Mouse (Mus musculus) lung, postnatal 25 days (tissue): ENCODE measurements around the gene Ppm1e.
"Not testable (repeated sequence)": the region's sequence is repeated elsewhere in the genome, so short reads cannot be mapped to it uniquely, and the experiment has no call there.

Source experiments
- DNase-seq: peaks from one replicate; pipeline ENCODE4 v3.0.0; 2022; ENCODE audit warnings: low spot score

Gene Ppm1e

DNA sequence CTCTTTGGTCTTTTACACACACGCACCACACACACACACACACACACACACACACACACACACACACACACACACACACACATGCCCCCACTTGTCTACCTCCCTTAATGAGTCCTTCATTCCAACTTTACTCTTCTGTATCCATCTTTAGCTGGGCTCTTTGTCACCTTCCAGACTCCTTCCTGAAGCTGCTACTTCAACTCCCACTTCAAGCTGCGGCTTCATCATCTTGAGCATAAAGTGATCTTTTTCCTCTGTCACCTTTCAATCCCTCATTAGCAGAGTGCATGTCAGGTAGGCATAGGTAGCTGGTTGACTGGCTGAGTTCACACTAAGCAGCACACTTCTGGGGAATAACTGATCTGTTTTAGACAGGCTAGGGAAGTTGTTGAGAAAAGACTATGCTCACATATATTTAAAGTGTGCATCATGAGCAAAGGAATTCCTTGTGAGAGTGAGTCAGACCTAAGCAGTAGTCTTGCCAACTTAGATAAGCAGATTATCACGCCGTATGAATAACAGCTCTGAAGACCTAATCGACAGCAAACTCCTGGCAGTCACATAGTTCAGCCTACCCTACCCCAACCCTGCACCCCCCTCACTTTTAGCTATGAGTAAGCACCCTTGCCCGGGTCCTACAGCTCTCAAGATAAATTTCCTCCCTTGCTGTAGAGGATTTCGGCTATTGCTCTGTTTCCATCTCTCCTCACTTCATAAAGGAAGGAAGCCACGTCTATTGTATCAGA is 49.3 kb downstream of the Ppm1e start:
- DNase-seq, result no peak

DNA sequence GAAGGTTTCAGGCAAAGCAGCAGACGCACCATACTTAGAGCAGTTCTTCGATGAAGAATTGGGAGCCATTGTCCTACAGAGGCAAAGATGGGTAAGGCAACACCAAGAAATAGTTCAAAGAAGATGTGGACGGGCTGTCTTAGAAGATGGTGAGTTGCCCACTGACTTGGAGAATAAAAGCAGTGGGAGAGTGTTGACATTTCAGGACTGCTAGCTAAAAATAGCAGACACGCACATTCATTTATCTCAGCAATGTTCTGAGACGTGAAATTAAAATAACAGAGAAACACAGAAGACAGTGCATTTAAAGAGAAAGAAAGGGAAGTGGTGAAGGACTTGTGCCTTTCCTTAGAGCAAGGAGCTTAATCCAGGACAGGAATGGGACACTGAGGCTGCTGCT is 59.8 kb downstream of the Ppm1e start:
- DNase-seq, result no peak

DNA sequence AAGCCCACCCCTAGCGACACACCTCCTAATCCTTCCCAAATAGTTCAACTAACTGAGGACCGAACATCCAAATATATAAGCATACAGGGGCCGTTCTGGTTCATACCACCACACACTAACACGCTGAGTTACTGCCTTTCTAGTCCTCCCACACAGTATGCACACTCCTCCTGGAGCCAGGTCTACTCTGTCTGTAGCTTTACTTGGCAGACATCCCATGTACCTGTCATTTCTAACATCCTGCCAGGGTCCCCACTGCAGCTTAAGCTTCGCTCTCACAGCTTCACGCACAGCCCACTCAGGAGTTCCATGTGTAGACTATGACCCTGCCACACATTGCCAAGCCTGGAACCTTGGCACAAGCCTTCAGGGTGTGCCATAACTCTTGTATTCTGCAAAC is 62.4 kb downstream of the Ppm1e start:
- DNase-seq, result no peak

DNA sequence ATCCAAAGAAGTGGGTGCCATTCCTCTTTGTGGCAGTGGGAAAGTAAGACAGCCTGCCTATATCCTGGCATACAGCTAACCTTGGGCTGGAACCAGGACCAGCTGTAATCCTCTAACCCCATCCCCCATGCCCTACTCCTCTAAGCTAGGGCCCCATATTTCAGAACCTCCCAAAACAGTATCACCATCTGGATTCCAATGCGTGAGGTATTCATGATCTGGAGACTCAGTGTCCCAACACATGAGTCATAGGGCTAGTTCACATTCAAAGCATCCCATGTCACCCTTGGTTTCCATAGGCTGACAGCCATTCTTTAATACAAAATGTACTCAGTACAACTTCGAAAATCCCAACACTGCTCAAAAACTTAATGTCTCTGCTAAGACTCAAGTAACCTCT is 63.2 kb downstream of the Ppm1e start:
- DNase-seq, result no peak

DNA sequence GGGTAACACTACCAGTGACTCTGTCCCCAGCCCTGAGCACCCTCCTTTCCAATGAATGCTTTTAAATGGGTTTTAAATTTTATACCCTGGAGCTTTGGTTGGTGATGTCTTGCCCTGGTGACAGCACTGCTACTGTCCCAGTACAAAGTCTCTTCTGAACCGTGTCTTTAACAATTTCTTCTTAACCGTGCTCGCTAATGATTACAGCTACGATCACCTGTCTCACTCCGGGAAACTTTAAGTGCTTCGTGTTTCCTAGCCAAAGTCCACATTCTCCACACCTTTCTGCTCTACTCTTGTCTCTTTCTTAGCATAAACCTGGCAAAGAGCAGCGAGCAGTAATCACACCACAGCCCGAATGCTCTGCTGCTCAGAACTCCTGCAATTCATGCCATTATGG is 69.5 kb downstream of the Ppm1e start:
- no peak for DNase-seq

DNA sequence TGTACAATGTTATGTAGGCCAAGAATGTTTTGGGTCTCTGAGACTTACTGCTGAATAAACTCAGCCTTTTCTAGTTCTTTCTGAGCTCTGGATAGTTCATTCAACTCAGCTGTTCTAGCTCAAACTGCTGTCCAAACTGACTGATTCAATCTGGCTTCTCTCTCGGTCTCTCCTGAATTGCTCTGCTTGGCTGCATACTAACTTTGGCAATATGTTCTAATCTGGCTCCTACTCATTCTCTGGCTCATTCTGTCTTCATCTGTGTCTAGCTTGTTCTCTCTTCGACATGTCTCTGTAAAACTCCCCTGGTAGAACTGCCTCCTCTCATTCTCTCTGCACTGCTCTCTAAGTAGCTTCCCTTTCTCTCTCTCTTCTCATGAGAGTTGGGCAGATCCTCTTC is 72.6 kb downstream of the Ppm1e start:
- DNase-seq, result no peak

DNA sequence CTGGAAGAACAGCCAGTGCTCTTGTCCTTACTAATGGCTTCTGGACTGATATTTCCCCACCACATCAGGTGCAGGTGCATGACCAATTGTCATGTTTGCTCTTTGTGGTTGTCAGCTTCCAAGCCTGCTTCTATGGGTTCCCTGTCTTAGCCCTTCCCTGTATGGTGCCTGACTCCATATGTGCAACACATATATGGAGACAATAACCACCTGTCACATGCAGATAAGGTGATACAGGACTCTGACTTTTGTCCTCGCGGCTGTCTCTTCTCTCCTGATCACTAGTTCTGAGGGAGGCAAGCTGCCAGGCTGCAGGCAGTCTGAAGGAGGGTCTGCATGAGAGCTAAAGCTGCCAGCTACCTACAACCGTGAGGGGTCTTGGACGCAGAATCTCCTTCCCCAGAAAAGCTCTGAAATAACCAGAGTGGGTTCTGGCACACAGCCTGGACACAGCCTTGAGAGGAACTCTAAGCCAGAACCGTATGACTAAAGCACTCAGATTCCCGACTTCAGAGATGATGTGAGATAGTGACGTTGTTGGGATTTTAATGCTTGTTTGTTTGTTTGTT is 76.8 kb downstream of the Ppm1e start:
- DNase-seq, result no peak

DNA sequence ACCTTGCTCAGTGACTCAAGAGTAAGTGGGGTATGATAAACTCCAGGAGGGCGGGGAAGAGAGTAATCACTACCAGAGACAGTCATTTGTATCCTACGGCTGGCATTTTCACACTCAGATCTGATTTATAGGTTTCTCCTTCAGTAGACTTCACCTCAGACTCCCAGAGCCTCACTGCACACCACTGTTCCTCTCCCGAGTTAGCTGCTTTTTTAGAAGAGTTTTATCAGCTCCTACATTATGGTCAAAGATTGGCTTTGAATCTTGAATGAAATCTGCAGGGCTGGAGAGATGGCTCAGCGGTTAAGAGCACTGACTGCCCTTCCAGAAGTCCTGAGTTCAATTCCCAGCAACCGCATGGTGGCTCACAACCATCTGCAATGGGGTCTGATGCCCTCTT is 79.4 kb downstream of the Ppm1e start:
- DNase-seq, result no peak

DNA sequence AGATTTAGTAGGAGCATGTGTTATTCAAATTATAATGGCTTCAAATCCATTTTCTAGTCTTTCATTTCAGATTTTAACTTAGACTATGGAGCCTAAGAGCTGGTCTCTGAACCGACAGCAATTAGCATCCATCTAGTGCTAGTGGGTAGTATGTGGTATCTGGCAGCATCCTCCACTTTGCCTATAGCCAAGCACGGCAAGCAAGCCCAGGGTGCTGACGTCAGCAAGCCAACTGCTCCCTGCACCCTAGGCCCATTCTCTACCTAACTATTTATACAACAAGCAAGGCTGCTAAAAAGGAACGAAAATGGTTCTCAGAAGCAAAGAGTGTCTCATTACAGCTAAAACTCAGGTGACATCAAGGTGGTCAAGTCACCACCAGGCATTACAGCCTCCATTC is 80.0 kb downstream of the Ppm1e start:
- no peak for DNase-seq

DNA sequence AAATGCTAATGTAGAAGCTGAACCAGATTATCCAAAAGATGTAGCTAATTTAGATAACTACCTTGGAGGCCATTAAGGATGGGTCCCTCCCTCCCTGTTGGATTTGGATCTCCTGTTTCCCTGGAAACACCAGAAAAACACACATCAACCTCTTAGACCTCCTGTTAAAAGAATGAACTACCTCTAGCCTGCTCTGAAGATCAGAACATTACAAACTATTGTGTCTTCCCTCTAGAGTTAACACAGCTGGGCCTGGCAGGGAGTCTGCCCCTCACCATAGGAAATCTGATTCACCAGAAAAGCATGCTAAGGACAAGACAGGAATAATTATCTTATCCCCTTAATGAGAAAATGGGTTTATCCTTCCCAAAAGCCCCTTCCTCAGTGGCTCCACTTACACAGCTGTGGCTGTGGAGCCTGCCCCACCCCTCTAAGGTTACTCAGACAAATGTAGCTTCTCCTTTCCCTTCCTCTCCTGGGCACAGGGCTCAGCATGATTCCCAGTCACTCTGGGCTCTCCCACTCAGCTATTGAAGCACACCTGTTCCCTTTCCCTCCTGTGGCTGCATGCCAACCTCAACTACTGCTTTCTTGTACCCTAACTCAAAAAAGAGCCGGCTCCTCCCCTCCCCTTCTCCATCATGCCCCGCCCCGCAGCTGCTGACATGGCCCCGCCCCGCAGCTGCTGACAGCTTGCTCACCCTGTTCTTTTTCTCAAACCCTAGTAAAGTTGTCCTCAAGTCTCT is 82.4 kb downstream of the Ppm1e start:
- no peak for DNase-seq

DNA sequence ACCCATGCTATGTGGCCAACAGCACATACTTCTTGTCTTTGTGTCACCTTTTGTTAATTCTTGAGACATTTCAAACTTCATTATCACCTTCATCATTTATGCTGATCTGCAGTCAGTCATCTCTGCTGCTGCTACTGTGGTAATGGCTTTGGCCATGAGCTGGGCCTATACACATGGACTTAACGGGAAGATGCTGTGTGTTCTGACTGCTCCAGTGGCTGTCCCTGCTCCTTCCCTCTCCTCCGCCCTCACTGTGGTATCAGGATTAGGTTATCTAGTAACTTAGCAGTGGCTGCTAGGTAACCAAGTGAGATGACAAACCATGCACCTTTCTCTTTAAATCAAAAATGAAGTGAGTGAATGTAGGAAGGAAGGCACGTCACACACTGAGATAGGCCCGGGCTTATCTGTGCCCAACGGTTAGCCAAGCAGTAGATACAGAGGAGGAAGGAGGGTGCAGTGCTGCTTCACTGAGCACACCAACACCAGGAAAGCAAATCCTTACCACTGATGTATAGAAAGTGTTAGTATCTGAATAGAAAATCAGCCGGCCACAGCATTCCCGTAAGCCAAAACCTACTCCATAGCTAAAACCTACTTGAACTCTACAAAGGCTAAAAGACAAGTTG is 83.3 kb downstream of the Ppm1e start:
- DNase-seq, result no peak

DNA sequence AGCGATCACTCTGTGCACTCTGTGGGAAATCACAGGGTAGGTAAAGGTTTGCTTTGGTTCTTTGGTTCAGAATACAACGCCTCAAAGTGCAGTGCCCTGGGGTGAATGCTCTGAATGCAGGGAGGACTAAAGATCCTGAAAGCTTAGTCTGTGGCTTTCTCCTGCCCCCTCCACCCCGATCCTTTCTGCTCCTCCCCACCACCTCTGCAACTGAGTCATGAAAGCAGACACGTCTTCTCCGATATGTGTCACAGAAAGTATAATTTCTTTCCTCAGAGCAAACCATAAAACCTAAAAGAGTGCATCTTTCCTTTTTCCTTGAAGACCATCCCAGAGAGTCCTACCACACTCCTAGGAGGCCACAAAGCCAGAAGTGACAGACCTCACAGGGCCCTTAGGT is 86.1 kb downstream of the Ppm1e start:
- no peak for DNase-seq

DNA sequence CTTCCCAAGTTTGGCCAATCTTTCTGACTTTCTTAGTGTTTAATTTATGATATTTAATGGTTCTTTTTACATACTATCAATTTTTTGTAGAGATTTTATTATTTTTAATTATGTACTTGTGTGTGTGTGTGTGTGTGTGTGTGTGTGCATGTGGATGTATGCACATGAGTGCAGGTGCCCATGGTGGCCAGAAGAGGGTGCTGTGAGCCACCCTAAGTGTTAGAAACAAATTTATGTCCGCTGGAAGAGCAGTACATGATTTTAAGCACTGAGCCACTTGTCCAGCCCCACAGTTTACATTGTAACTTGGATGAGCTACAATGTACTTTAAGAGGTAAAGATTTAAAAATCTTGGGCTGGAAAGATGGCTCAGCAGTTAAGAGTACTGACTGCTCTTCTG is 87.3 kb downstream of the Ppm1e start:
- DNase-seq, result no peak

DNA sequence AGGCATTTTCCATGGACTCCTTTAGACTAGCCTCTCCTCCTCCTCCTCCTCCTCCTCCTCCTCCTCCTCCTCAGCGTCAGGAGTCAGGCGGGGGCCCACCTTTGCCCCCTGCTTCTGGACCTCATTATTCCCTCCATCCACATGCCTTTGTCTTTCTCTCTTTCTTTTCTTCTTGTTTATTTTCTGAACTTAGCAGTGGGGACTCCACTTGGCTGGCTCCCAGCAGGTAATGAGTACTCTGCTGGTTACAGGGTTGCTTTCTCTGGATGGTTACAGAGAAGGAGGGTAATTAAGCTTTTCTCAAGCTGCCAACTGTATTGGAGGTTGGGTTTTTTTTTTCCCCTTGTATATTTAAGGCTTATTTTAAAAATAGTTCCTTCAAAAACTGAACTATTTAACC is 87.9 kb downstream of the Ppm1e start:
- DNase-seq, result no peak

DNA sequence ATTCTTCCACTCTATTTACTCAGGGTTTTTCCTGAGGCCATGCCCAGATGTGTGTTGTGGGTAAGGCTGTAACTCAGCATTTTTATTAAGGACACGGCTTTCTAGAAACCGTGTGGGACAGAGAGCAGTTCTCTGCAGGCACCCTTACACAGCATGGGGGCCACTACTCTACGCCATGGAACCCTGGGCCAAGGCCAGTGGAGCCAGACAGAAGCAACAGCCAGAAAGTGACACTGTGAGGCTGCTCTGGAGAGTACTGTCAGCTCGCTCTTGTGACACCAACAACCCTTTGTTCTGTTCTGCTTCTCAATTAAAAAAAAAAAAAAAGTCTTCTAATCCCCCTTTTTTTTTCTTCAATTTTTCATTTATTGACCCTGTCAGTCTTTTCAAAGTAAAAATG is 88.4 kb downstream of the Ppm1e start:
- DNase-seq, result no peak

DNA sequence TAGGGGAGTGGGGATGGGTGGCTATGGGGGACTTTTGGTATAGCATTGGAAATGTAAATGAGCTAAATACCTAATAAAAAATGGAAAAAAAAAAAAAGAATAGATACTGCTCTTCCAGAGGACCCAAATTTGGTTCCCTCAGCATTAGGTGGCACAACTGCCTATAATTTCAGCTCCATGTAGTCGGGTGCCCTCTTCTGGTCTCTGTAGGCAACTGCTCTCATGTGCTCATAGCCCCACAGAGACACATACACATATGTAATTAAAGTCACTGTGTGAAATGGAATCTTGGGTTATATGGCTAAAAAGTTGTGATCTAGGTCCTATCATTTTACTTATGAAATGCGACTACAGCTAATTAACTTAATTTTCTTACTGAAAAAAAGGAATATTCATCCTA is 90.0 kb downstream of the Ppm1e start:
- no peak for DNase-seq

DNA sequence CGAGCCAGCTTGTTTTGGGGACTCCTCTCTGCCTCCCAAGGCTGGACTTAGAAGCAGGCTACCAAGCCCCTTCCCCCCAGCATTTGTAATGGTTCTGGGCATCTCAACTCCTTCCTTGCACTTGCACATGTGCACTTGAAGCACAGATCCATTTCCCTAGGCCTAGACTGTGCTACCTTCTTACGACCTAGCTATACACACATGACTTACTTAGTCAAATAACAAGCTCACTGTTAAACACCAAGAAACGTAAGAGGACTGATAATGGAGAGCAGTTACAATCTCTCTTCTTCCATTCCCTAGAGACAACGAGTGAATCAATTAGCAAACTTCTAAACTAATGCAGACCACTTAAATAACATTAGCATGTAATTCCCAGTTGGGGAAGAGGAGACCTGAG is 92.6 kb downstream of the Ppm1e start:
- no peak for DNase-seq

DNA sequence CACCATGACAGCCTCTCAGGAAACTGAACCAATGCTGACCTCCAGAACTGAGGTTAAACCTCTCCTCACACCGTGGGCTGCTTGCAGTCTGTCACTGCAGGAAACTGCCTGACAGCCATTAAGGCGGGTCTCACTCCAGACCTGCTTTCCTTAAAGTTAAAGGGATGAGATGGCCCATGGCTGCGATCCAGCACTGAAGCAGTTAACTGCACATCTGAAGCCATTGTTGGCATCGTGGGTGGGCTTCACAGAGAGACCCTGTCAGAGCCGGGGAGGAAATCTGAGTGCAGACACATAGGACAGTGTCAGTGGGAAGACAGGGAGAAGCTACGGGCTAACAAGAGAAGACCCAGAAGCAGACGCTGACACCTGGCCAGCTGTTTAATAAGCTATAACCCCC is 94.9 kb downstream of the Ppm1e start:
- no peak for DNase-seq

DNA sequence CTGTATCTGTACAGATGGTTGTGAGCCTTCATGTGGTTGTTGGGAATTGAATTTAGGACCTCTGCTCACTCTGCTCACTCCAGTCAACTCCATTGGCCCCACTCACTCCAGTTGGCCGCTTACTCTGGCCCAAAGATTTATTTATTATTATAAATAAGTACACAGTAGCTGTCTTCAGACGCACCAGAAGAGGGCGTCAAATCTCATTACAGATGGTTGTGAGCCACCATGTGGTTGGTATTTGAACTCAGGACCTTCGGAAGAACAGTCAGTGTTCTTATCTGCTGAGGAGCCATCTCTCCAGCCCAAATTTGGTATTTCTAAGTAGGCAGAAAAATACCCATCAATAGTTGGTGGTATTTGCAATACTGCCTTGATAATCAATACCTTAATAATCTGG is 97.1 kb downstream of the Ppm1e start:
- DNase-seq, result not testable (repeated sequence)

DNA sequence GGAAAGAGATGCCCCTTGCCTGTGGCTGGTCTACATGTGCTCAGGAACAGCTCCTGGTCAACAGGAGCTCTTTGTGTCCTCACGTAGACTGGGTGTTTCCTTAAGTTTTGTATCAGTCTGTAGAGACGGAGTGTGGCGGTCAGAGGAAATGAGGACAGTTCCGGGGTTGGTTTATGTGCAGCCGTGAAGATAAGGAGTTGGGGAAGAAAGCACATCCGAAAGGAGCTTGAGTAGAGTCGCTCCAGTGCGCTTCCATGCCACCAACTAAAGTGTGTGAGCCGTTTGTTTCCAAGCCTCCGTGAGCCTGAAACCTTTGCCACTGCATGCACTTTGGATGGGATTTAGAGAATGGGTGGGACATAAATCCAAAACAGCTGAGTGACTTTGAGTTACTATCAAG is 99.0 kb downstream of the Ppm1e start:
- no peak for DNase-seq

DNA sequence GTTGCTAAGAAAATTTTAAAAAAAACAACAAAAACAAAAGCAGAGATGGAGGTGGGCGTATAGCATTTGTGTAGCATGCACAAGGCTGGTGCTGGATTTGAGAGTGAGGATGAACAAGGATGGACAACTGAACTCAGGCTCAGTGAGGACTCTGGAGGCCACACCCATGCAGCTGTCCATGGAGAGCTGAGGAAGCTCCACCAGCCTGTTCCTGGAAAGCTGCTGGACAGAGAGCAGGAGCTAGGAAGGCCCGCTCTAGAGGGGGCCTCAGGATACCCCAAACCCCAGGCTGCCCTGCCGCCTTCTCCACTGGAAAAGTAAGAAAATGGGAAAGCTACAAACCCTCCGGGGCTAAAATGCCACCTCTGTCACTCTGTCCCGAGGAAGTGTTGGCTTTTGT is 101.5 kb downstream of the Ppm1e start:
- DNase-seq, result no peak

DNA sequence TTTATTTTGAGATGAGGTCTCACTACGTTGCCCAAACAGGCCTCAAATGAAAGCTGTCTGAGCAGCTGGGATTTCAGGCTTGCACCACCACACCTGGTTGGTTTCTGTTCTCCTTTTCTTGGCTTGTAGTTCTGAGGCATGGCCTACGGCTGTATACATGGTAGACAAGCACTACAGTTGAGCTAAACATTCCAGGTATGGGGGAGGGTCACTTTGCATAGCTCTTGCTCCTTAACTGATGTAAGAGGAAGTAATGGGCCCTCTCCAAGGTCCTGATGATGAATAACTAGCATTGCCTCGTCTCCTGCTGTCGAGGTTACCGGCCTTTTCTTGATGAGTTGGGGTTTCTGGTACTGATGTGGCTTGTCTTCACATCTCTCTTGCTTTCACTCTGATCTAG is 104.7 kb downstream of the Ppm1e start:
- no peak for DNase-seq

DNA sequence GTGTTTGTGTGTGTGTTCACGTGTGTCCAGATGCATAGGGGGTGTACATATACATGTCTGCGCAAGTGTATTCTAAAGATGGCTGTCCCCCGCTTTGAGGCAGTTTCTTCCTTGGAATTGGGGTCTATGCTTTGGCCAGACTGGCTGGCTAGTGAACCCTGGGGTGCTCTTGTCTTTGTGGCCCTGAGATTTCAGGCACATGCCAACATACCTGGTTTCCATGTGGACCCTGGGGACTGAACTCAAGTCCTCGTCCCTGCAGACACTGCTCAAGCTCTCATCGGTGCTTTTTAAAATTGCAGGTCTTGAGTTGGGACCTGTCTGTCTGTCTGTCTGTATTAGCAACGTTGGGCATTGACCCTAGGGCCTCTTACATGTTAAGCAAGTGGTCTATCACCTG is 105.5 kb downstream of the Ppm1e start:
- no peak for DNase-seq
